Mouse (Mus musculus): ENCODE results near the gene Pde6c. TPM values are rescaled to one million over a fixed set of nuclear protein-coding genes. Genes with fewer than 3 reads are reported as not detected.

Gene Pde6c
- polyA plus RNA-seq, 1 experiment, result not detected

DNA sequence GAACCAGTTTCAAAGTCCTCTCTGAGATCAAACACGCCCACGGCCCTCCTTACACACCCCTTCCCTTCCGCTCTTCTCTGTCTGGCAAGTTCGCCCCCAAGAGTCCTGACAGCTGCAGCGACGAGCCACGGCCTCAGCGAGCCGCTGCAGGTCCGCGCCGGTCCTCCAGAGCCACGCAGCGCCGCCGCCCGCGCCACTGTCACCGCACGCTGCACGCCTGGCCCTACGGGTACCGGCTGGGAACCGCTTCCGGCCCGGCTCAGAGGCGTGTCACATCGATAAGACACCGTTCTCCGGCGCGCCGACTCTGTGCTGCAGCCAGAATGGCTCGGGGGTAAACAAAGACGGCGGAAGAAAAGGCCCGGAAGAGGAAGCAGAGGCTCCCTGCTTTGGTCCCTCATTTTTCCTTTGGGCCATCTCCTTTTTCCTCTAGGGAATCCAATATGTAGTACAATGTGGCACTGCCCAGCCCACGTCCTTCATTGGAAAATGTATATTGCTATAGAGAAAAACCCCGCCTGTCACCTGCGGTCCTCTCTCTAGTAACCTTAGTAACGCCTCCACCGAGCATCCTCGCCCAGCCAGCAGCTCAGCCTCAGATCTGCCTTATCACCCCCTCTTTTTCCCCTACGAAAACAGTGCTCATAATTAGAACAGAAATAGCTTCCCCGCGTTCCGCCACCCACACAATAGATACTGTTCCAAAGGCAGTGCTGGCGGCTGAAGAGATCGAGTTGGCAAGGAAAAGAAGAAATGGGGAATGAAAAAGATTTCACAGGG lies 91.5 kb downstream of the Pde6c start, which contains the start of gene Fra10ac1:
Fra10ac1 (minus strand) TSS at position 252 of the 780 bp plus-strand sequence.
- peak within 1 kb of the TSS; percentile 74 for H3K4me3 ChIP-seq (ENCODE audit: insufficient read depth, poor library complexity, severe bottlenecking)
- TF ChIP-seq MAX (IDR thresholded peaks at IDR 0.05) (peak; percentile 80), CEBPB (IDR thresholded peaks at IDR 0.05; ENCODE audit: low read depth) (no peak), CTCF (IDR thresholded peaks at IDR 0.05; ENCODE audit: control insufficient read depth, insufficient read depth, insufficient read length) (peak; percentile 72), USF1 (IDR thresholded peaks at IDR 0.05; ENCODE audit: low read depth) (no peak)
- H3K79me2 ChIP-seq (ENCODE audit: control insufficient read depth, insufficient read depth), result no peaks in the 10 kb centered on the region
- no peaks in the 10 kb centered on the region for H3K79me3 ChIP-seq (ENCODE audit: low read depth)
- no peaks in the 10 kb centered on the region for H3K27me3 ChIP-seq (ENCODE audit: control insufficient read depth, insufficient read depth, insufficient read length)
- peak within 1 kb of the TSS; percentile 87 for H3ac ChIP-seq (ENCODE audit: control insufficient read depth, insufficient read length, low read depth)
- no peaks in the 10 kb centered on the region for H3K36me3 ChIP-seq (ENCODE audit: control insufficient read depth, insufficient read depth)

DNA sequence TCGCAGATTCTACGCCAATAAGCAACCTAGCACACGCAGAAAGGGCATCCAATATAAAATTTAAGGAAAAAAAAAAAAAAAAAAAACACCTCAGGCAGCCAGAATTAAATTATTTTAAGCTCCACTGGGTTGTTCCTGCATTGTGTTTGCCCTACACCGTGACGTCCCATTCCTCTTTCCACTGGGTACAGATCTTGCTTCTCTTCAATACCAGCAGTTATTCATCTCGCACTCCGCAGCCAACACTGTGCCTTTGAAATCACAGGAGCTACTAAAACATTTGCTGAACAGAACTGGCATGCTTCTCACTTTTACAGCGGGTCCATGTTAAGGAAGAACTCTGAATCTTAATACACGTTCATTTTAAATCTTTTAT lies 92.1 kb downstream of the Pde6c start:
- Histone ChIP-seq H3K79me3 (ENCODE audit: low read depth) (no peaks in the 10 kb centered on the region), H3K4me3 (ENCODE audit: insufficient read depth, poor library complexity, severe bottlenecking) (peak overlapping the region; percentile 74), H3K27me3 (ENCODE audit: control insufficient read depth, insufficient read depth, insufficient read length) (no peaks in the 10 kb centered on the region), H3ac (ENCODE audit: control insufficient read depth, insufficient read length, low read depth) (no peak overlapping the region), H3K36me3 (ENCODE audit: control insufficient read depth, insufficient read depth) (no peaks in the 10 kb centered on the region), H3K79me2 (ENCODE audit: control insufficient read depth, insufficient read depth) (no peaks in the 10 kb centered on the region)
- TF ChIP-seq FOSL1 (IDR thresholded peaks at IDR 0.05; ENCODE audit: insufficient read depth, low read length, poor library complexity, severe bottlenecking) (no peak), USF1 (IDR thresholded peaks at IDR 0.05; ENCODE audit: low read depth) (no peak), MAX (IDR thresholded peaks at IDR 0.05) (no peak), MYOD1 (IDR thresholded peaks at IDR 0.05; ENCODE audit: control insufficient read depth, insufficient read length, low read depth) (no peak), CEBPB (IDR thresholded peaks at IDR 0.05; ENCODE audit: low read depth) (no peak), MYOG (IDR thresholded peaks at IDR 0.05; ENCODE audit: control insufficient read depth, extremely low read depth, insufficient read length) (no peak), CTCF (IDR thresholded peaks at IDR 0.05; ENCODE audit: control insufficient read depth, insufficient read depth, insufficient read length) (no peak)

DNA sequence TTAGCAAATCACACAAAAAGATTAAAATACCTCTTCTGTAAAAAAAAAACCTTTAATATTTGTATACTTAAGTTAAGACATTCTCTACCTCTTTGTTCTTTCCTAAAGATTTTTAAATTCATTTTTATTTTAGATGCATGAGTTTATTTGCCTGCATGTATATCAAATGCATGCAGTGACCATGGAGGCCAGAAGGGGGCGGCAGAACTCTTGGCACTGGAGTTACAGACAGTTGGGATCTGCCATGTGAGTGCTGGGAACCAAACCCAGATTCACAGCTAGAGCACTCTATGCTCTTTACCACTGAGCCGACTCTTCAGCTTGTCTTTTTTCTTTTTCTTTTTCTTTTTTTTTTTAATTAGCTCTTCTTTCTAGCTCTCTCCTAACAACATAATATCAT lies 96.1 kb downstream of the Pde6c start:
- Histone ChIP-seq H3K27me3 (ENCODE audit: control insufficient read depth, insufficient read depth, insufficient read length) (no peaks in the 10 kb centered on the region), H3K79me2 (ENCODE audit: control insufficient read depth, insufficient read depth) (no peaks in the 10 kb centered on the region), H3ac (ENCODE audit: control insufficient read depth, insufficient read length, low read depth) (no peak overlapping the region), H3K4me3 (ENCODE audit: insufficient read depth, poor library complexity, severe bottlenecking) (no peak overlapping the region), H3K79me3 (ENCODE audit: low read depth) (no peaks in the 10 kb centered on the region), H3K36me3 (ENCODE audit: control insufficient read depth, insufficient read depth) (no peaks in the 10 kb centered on the region)
- no peak for TF ChIP-seq USF1 (IDR thresholded peaks at IDR 0.05; ENCODE audit: low read depth)
- TF ChIP-seq MYOG (IDR thresholded peaks at IDR 0.05; ENCODE audit: control insufficient read depth, extremely low read depth, insufficient read length), result no peak
- no peak for TF ChIP-seq CEBPB (IDR thresholded peaks at IDR 0.05; ENCODE audit: low read depth)

DNA sequence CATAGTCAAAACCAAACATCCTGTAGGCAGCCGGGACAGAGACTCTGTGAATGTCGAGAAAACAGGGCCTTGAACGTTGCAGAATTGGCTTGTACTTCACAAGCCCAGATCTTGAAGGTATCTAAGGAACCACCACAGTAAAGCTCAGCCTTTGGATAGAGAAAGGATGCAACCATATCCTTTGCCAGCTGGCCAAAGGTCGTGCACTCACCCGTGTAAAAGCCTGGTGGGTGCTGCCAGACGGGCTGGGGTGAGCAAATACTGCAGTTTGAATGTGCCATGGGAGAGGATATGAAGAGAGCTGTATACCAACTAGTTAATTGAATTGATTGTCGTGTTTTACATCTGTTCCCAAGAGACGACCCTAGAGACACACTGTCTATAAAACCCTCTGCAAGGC lies 99.5 kb downstream of the Pde6c start:
- no peaks in the 10 kb centered on the region for H3K36me3 ChIP-seq (ENCODE audit: control insufficient read depth, insufficient read depth)
- H3K4me3 ChIP-seq (ENCODE audit: insufficient read depth, poor library complexity, severe bottlenecking), result no peak overlapping the region
- H3K79me3 ChIP-seq (ENCODE audit: low read depth), result no peaks in the 10 kb centered on the region
- no peak overlapping the region for H3ac ChIP-seq (ENCODE audit: control insufficient read depth, insufficient read length, low read depth)
- H3K27me3 ChIP-seq (ENCODE audit: control insufficient read depth, insufficient read depth, insufficient read length), result peaks cover 4% of the 10 kb centered on the region
- no peak for TF ChIP-seq MYOD1 (IDR thresholded peaks at IDR 0.05; ENCODE audit: control insufficient read depth, insufficient read length, low read depth)
- no peak for TF ChIP-seq MYOG (IDR thresholded peaks at IDR 0.05; ENCODE audit: control insufficient read depth, extremely low read depth, insufficient read length)
- TF ChIP-seq USF1 (IDR thresholded peaks at IDR 0.05; ENCODE audit: low read depth), result no peak
- no peak for TF ChIP-seq CEBPB (IDR thresholded peaks at IDR 0.05; ENCODE audit: low read depth)
- no peak for TF ChIP-seq CTCF (IDR thresholded peaks at IDR 0.05; ENCODE audit: control insufficient read depth, insufficient read depth, insufficient read length)
- TF ChIP-seq MAX (IDR thresholded peaks at IDR 0.05), result no peak
- no peak for TF ChIP-seq FOSL1 (IDR thresholded peaks at IDR 0.05; ENCODE audit: insufficient read depth, low read length, poor library complexity, severe bottlenecking)
- no peaks in the 10 kb centered on the region for H3K79me2 ChIP-seq (ENCODE audit: control insufficient read depth, insufficient read depth)

DNA sequence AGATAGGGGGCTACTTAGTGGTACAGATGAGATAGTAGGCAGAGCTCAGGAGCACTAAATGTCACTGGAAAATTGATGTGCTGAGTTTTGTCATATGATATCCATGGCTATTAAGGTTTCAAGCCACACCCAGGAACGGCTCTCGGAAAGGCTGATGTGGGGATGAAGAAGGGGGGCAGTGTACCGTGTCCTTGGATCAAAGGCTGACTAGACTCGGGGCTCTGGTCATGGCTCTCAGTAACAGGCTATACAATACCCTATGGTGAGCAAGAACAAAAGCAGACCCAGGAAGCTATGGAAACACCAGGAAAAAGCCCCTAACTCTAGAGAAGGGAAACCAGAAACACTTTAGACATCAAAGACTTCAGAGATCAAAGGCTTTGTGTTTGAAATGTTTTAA lies 99.9 kb downstream of the Pde6c start:
- Histone ChIP-seq H3K27me3 (ENCODE audit: control insufficient read depth, insufficient read depth, insufficient read length) (peaks cover 4% of the 10 kb centered on the region), H3K79me3 (ENCODE audit: low read depth) (no peaks in the 10 kb centered on the region), H3K4me3 (ENCODE audit: insufficient read depth, poor library complexity, severe bottlenecking) (no peak overlapping the region), H3K36me3 (ENCODE audit: control insufficient read depth, insufficient read depth) (no peaks in the 10 kb centered on the region), H3ac (ENCODE audit: control insufficient read depth, insufficient read length, low read depth) (no peak overlapping the region), H3K79me2 (ENCODE audit: control insufficient read depth, insufficient read depth) (no peaks in the 10 kb centered on the region)
- no peak for TF ChIP-seq CEBPB (IDR thresholded peaks at IDR 0.05; ENCODE audit: low read depth)
- TF ChIP-seq CTCF (IDR thresholded peaks at IDR 0.05; ENCODE audit: control insufficient read depth, insufficient read depth, insufficient read length), result no peak
- no peak for TF ChIP-seq MAX (IDR thresholded peaks at IDR 0.05)
- no peak for TF ChIP-seq MYOD1 (IDR thresholded peaks at IDR 0.05; ENCODE audit: control insufficient read depth, insufficient read length, low read depth)
- TF ChIP-seq FOSL1 (IDR thresholded peaks at IDR 0.05; ENCODE audit: insufficient read depth, low read length, poor library complexity, severe bottlenecking), result no peak
- no peak for TF ChIP-seq MYOG (IDR thresholded peaks at IDR 0.05; ENCODE audit: control insufficient read depth, extremely low read depth, insufficient read length)
- TF ChIP-seq USF1 (IDR thresholded peaks at IDR 0.05; ENCODE audit: low read depth), result no peak

Other genes with a start within 250 kb of the Pde6c start
- 125 TPM for gene Myof, start 89.2 kb upstream of the Pde6c start, polyA plus RNA-seq (2012; fragmentation: generic; extraction: Trizol)
- gene Cep55, start 77.8 kb upstream of the Pde6c start, polyA plus RNA-seq (2012; fragmentation: generic; extraction: Trizol), result 11.7 TPM
- gene Ffar4, start 35.7 kb upstream of the Pde6c start, polyA plus RNA-seq (2012; fragmentation: generic; extraction: Trizol), result not detected
- 0.35 TPM for gene Rbp4, start 7.5 kb upstream of the Pde6c start, polyA plus RNA-seq (2012; fragmentation: generic; extraction: Trizol)
- gene Fra10ac1, start 91.4 kb downstream of the Pde6c start, polyA plus RNA-seq (2012; fragmentation: generic; extraction: Trizol), result 4.6 TPM
- gene Lgi1, start 131.8 kb downstream of the Pde6c start, polyA plus RNA-seq (2012; fragmentation: generic; extraction: Trizol), result not detected